Mouse (Mus musculus): ENCODE results near the gene Tsfm. TPM values are rescaled to one million over a fixed set of nuclear protein-coding genes. Genes with fewer than 3 reads are reported as not detected.

Gene Tsfm
- total and polyA plus RNA-seq, 2 experiments from 2014 or later: 49.0 to 62.7 TPM

DNA sequence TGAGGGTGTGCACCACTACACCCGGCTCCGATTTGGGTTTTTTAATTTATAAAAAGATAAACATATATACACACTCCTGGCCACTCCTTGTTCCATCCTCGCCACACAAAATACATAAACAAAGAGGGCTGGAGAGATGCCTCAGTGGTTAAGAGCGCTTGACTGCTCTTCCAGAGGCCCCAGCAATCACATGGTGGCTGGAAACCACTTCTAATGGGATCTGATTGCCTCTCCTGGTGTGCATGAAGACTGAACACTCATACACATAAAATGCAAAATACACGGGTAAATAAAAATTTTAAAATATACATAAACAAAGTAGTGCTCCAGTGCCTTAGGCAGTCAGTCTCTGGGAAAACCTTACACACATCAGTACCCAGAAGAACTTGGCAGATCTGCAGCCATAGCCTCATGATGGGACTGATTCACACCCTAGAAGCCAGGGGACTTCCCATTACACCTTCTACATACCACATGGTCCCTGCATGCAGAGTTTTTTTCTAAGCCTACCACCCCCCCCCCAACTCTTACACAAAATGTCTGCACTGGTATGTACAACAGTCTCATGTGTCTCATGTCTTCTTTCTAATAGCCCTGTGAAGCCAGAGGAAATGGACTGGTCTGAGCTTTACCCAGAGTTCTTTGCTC, 12.0 kb upstream of the Tsfm start:
- Histone ChIP-seq H3K4me3 (ENCODE audit: low read length) (peak overlapping the region; percentile 82), H3K4me1 (ENCODE audit: insufficient read depth, low read length) (no peaks in the 10 kb centered on the region), H3K9me3 (ENCODE audit: low read length) (no peaks in the 10 kb centered on the region), H3K9ac (replicated peaks; ENCODE audit: low read length) (peak overlapping the region; percentile 61; the same call in 1 of the 2 replicates), H3K4me2 (ENCODE audit: low read depth, low read length) (peak overlapping the region; percentile 100), H3K27me3 (ENCODE audit: insufficient read depth, low read length) (peaks cover 3% of the 10 kb centered on the region; the same call in 1 of the 2 replicates), H3K27ac (no peak overlapping the region), H3K36me3 (ENCODE audit: insufficient read depth, low read length) (no peaks in the 10 kb centered on the region)
- no peak for ATAC-seq
- WGBS: 19% methylated on average over 5 of the region's 5 CpGs
- no peak for DNase-seq (ENCODE audit: low spot score)
- no peak for TF ChIP-seq CTCF (IDR thresholded peaks at IDR 0.05; ENCODE audit: low read depth)

GRCm38 (mm10) chr10:127041774-127042338, 11.2 kb upstream of the Tsfm start:
- DNase-seq (ENCODE audit: low spot score) (peak; percentile 96), ATAC-seq (peak; percentile 92)
- peak overlapping the region; percentile 66; the same call in 1 of the 2 replicates for H3K27ac ChIP-seq
- no peak; the same call in 1 of the 2 replicates for TF ChIP-seq CTCF (IDR thresholded peaks at IDR 0.05; ENCODE audit: low read depth)
- peak overlapping the region; percentile 61 for H3K9ac ChIP-seq (replicated peaks; ENCODE audit: low read length)
- peak overlapping the region; percentile 82 for H3K4me3 ChIP-seq (ENCODE audit: low read length)
- H3K27me3 ChIP-seq (ENCODE audit: insufficient read depth, low read length): no peaks in the 10 kb centered on the region
- H3K4me2 ChIP-seq (ENCODE audit: low read depth, low read length): peak overlapping the region; percentile 100
- no peaks in the 10 kb centered on the region for H3K36me3 ChIP-seq (ENCODE audit: insufficient read depth, low read length)
- no peaks in the 10 kb centered on the region for H3K9me3 ChIP-seq (ENCODE audit: low read length)
- H3K4me1 ChIP-seq (ENCODE audit: insufficient read depth, low read length): no peaks in the 10 kb centered on the region
- under 1% methylated on average over 44 of the region's 44 CpGs for WGBS

- peak; percentile 54 for DNase-seq (ENCODE audit: low spot score)
- Histone ChIP-seq H3K9ac (replicated peaks; ENCODE audit: low read length) (peak within 1 kb of the TSS; percentile 61), H3K27me3 (ENCODE audit: insufficient read depth, low read length) (no peaks in the 10 kb centered on the region), H3K9me3 (ENCODE audit: low read length) (no peaks in the 10 kb centered on the region), H3K27ac (peak within 1 kb of the TSS; percentile 66; the same call in 1 of the 2 replicates), H3K4me2 (ENCODE audit: low read depth, low read length) (peak within 1 kb of the TSS; percentile 100), H3K4me3 (ENCODE audit: low read length) (peak within 1 kb of the TSS; percentile 82), H3K36me3 (ENCODE audit: insufficient read depth, low read length) (no peaks in the 10 kb centered on the region), H3K4me1 (ENCODE audit: insufficient read depth, low read length) (no peaks in the 10 kb centered on the region)
- peak; percentile 52 for ATAC-seq
- TF ChIP-seq CTCF (IDR thresholded peaks at IDR 0.05; ENCODE audit: low read depth): no peak
- WGBS: 2% methylated on average over 28 of the region's 28 CpGs
Measured at GRCm38 (mm10) chr10:127041274-127041766, 10.7 kb upstream of the Tsfm start, which contains the start of the genes Mettl1 and Eef1akmt3. Gene Mettl1, plus strand, starts transcription at chr10:127041414. Gene Eef1akmt3, minus strand, starts transcription at chr10:127041513.

GRCm38 (mm10) chr10:127040569-127041214, 10.1 kb upstream of the Tsfm start:
- under 1% methylated on average over 20 of the region's 20 CpGs for WGBS
- no peak for TF ChIP-seq CTCF (IDR thresholded peaks at IDR 0.05; ENCODE audit: low read depth)
- peak overlapping the region; percentile 82 for H3K4me3 ChIP-seq (ENCODE audit: low read length)
- peak overlapping the region; percentile 66; the same call in 1 of the 2 replicates for H3K27ac ChIP-seq
- no peaks in the 10 kb centered on the region for H3K4me1 ChIP-seq (ENCODE audit: insufficient read depth, low read length)
- no peaks in the 10 kb centered on the region for H3K9me3 ChIP-seq (ENCODE audit: low read length)
- H3K9ac ChIP-seq (replicated peaks; ENCODE audit: low read length): peak overlapping the region; percentile 61
- H3K27me3 ChIP-seq (ENCODE audit: insufficient read depth, low read length): no peaks in the 10 kb centered on the region
- DNase-seq (ENCODE audit: low spot score) (peak; percentile 24), ATAC-seq (no peak)
- H3K36me3 ChIP-seq (ENCODE audit: insufficient read depth, low read length): no peaks in the 10 kb centered on the region
- peak overlapping the region; percentile 100 for H3K4me2 ChIP-seq (ENCODE audit: low read depth, low read length)

- Histone ChIP-seq H3K27me3 (ENCODE audit: insufficient read depth, low read length) (no peaks in the 10 kb centered on the region), H3K4me2 (ENCODE audit: low read depth, low read length) (no peak overlapping the region), H3K4me1 (ENCODE audit: insufficient read depth, low read length) (no peaks in the 10 kb centered on the region), H3K4me3 (ENCODE audit: low read length) (no peak overlapping the region), H3K36me3 (ENCODE audit: insufficient read depth, low read length) (no peaks in the 10 kb centered on the region), H3K27ac (no peak overlapping the region), H3K9ac (replicated peaks; ENCODE audit: low read length) (no peak overlapping the region), H3K9me3 (ENCODE audit: low read length) (no peaks in the 10 kb centered on the region)
- ATAC-seq (no peak), DNase-seq (ENCODE audit: low spot score) (no peak)
- 70% methylated on average over 12 of the region's 12 CpGs for WGBS
- no peak for TF ChIP-seq CTCF (IDR thresholded peaks at IDR 0.05; ENCODE audit: low read depth)
Measured at GRCm38 (mm10) chr10:127037641-127038040, 7.0 kb upstream of the Tsfm start.

DNA sequence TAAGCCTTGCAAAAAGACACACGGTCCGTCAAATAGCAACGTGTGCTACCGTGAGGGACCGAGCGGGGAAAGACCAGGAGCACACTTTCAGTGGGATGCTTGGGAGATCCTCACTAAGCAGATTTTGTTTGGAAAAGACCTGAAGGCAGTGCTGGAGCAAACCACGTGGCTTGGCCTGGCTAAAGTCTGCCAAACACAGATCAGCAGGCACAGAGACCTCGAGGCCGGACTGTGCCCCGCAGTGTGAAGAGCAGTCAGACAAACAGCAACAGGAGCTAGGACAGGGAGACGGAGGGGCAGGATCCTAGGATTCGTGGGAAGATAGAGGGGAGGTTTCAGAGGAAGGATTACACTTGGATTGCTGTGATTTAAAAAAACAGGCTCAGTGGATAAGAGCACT, 5.6 kb upstream of the Tsfm start:
- TF ChIP-seq CTCF (IDR thresholded peaks at IDR 0.05; ENCODE audit: low read depth): no peak

More for the DNA sequence above, 5.6 kb upstream of the Tsfm start:
- Histone ChIP-seq H3K27ac (no peak overlapping the region), H3K4me3 (ENCODE audit: low read length) (no peak overlapping the region), H3K9me3 (ENCODE audit: low read length) (no peaks in the 10 kb centered on the region), H3K36me3 (ENCODE audit: insufficient read depth, low read length) (no peaks in the 10 kb centered on the region), H3K9ac (replicated peaks; ENCODE audit: low read length) (no peak overlapping the region), H3K27me3 (ENCODE audit: insufficient read depth, low read length) (no peaks in the 10 kb centered on the region), H3K4me2 (ENCODE audit: low read depth, low read length) (no peak overlapping the region), H3K4me1 (ENCODE audit: insufficient read depth, low read length) (no peaks in the 10 kb centered on the region)
- DNase-seq (ENCODE audit: low spot score) (no peak), ATAC-seq (no peak)
- WGBS: 81% methylated on average over 12 of the region's 12 CpGs

Data from hindbrain, postnatal 0 days (tissue).